ENCODE assay signal across 8 mouse cellular contexts in genomic region chr5:115731732-115732175, GRCm38 (mm10). TPM values are rescaled to one million over a fixed set of nuclear protein-coding genes. Genes with fewer than 3 reads are reported as not detected.
DNase-seq lines count a peak whose midpoint lies in the region; ATAC-seq and TF ChIP-seq lines count a peak whose summit lies in the region.

No protein-coding gene starts in this region.

- no peaks in the 10 kb centered on the region for H3K9me3 ChIP-seq in heart, embryonic 12.5 days (replicated peaks)
- peaks cover 3% of the 10 kb centered on the region for H3K9me3 ChIP-seq in CH12.LX (replicated peaks; ENCODE audit: low read length)
- no peaks in the 10 kb centered on the region for H3K9me3 ChIP-seq in hindbrain, embryonic 16.5 days (ENCODE audit: control insufficient read depth, low read length)
- no peaks in the 10 kb centered on the region for H3K9me3 ChIP-seq in midbrain, embryonic 14.5 days (ENCODE audit: control insufficient read depth, low read length)

- peak overlapping the region; percentile 33 for H3K9ac ChIP-seq in heart, embryonic 12.5 days
- H3K9ac ChIP-seq in CH12.LX (ENCODE audit: insufficient read depth, low read depth), result peak overlapping the region; percentile 20; the same call in 1 of the 2 replicates
- peak overlapping the region; percentile 92 for H3K9ac ChIP-seq in hindbrain, embryonic 16.5 days (ENCODE audit: low read depth, low read length)
- peak overlapping the region; percentile 86 for H3K9ac ChIP-seq in midbrain, embryonic 14.5 days (replicated peaks; ENCODE audit: low read length)

- no peak for TF ChIP-seq POLR2A in CH12.LX (IDR thresholded peaks at IDR 0.05; ENCODE audit: low read depth, low read length)

- peak overlapping the region; percentile 100 for H3K4me2 ChIP-seq in heart, embryonic 12.5 days
- H3K4me2 ChIP-seq in CH12.LX (ENCODE audit: insufficient read depth, low read depth, poor library complexity, severe bottlenecking), result peak overlapping the region; percentile 76
- H3K4me2 ChIP-seq in hindbrain, embryonic 16.5 days (ENCODE audit: low read length), result peak overlapping the region; percentile 60
- H3K4me2 ChIP-seq in midbrain, embryonic 14.5 days (ENCODE audit: low read length), result peak overlapping the region; percentile 71

- H3K27me3 ChIP-seq in heart, embryonic 12.5 days (replicated peaks), result peaks cover 32% of the 10 kb centered on the region
- H3K27me3 ChIP-seq in CH12.LX (replicated peaks), result peaks cover 19% of the 10 kb centered on the region
- 0 out of 2 replicates have a peak, but pooled peaks cover 2% of the 10 kb centered on the region for H3K27me3 ChIP-seq in hindbrain, embryonic 16.5 days (replicated peaks; ENCODE audit: control insufficient read depth, insufficient read depth, low read length)
- H3K27me3 ChIP-seq in midbrain, embryonic 14.5 days (ENCODE audit: control insufficient read depth, insufficient read depth, low read length), result no peaks in the 10 kb centered on the region; the same call in 1 of the 2 replicates

- H3K4me3 ChIP-seq in heart, embryonic 12.5 days, result peak overlapping the region; percentile 66
- peak overlapping the region in 2 of 3 experiments; percentile 54 to 74 for H3K4me3 ChIP-seq in CH12.LX (replicated peaks in 1 of 3; ENCODE audit: low read depth in 2 of 3, low read length in 2 of 3, poor library complexity in 1 of 3)
- peak overlapping the region; percentile 54 for H3K4me3 ChIP-seq in hindbrain, embryonic 16.5 days (ENCODE audit: low read length)
- H3K4me3 ChIP-seq in midbrain, embryonic 14.5 days (replicated peaks; ENCODE audit: low read depth, low read length), result peak overlapping the region; percentile 86

- TF ChIP-seq RAD21 in CH12.LX (IDR thresholded peaks at IDR 0.05; ENCODE audit: low read depth, low read length), result no peak

- DNase-seq in heart, adult 18-20 months, result no peak
- DNase-seq in CH12.LX (ENCODE audit: extremely low read depth), result no peak
- peak; percentile 56 for DNase-seq in embryo, embryonic 10.5 days (ENCODE audit: low spot score)
- no peak for DNase-seq in midbrain, embryonic 14.5 days
- no peak for DNase-seq in urinary bladder, adult 2 months (ENCODE audit: low spot score)

- 6% methylated on average over 57 of the region's 72 CpGs for WGBS in heart, embryonic 12.5 days
- 2% methylated on average over 35 of the region's 72 CpGs for WGBS in hindbrain, embryonic 16.5 days
- WGBS in midbrain, embryonic 14.5 days, result under 1% methylated on average over 68 of the region's 72 CpGs

- no peak for TF ChIP-seq EP300 in CH12.LX (IDR thresholded peaks at IDR 0.05; ENCODE audit: low read length)

- dilution Hi-C loops in CH12.LX (cut with MboI; ENCODE audit: extremely low pct_ligation_motif_present, extremely low pct_unique_long_range_greater_than_20kb, low sequenced_read_pairs), result no loop called here

- no peak overlapping the region for H3K27ac ChIP-seq in heart, embryonic 12.5 days (ENCODE audit: poor library complexity, severe bottlenecking)
- no peak overlapping the region for H3K27ac ChIP-seq in CH12.LX (ENCODE audit: insufficient read depth, low read depth)
- peak overlapping the region; percentile 98 for H3K27ac ChIP-seq in hindbrain, embryonic 16.5 days (ENCODE audit: low read depth, low read length)
- peak overlapping the region; percentile 97 for H3K27ac ChIP-seq in midbrain, embryonic 14.5 days (replicated peaks; ENCODE audit: low read depth, low read length)

- no peaks in the 10 kb centered on the region for H3K36me3 ChIP-seq in heart, embryonic 12.5 days
- no peaks in the 10 kb centered on the region for H3K36me3 ChIP-seq in CH12.LX (replicated peaks in 1 of 2; ENCODE audit: control insufficient read depth in 1 of 2, insufficient read depth in 1 of 2, low read length in 1 of 2)
- H3K36me3 ChIP-seq in hindbrain, embryonic 16.5 days (ENCODE audit: control insufficient read depth, insufficient read depth, low read length), result no peaks in the 10 kb centered on the region
- H3K36me3 ChIP-seq in midbrain, embryonic 14.5 days (ENCODE audit: control insufficient read depth, insufficient read depth, low read length), result no peaks in the 10 kb centered on the region

- peak; percentile 36 for ATAC-seq in heart, embryonic 12.5 days (ENCODE audit: insufficient number of reproducible peaks, low FRiP score)
- peak; percentile 16 for ATAC-seq in hindbrain, embryonic 16.5 days
- ATAC-seq in midbrain, embryonic 14.5 days (ENCODE audit: low FRiP score, low TSS enrichment), result peak; percentile 47
- ATAC-seq in megakaryocyte-erythroid progenitor cell, adult 5-6 weeks (replicated peaks; ENCODE audit: low FRiP score, low TSS enrichment, poor library complexity, severe bottlenecking), result no peak

- in situ Hi-C loops in CH12.LX (cut with MboI; ENCODE audit: low pct_ligation_motif_present, low pct_unique_long_range_greater_than_20kb, low sequenced_read_pairs), result no loop called here

- no peak for TF ChIP-seq CTCF in CH12.LX (conservative IDR thresholded peaks at IDR 0.05 in 1 of 2, IDR thresholded peaks at IDR 0.05 in 1 of 2; ENCODE audit: low read depth in 2 of 2, low read length in 2 of 2)

- no peaks in the 10 kb centered on the region for H3K79me2 ChIP-seq in CH12.LX (replicated peaks; ENCODE audit: control insufficient read depth, extremely low read depth, insufficient read depth, poor library complexity, severe bottlenecking)

- peaks cover 12% of the 10 kb centered on the region for H3K4me1 ChIP-seq in heart, embryonic 12.5 days (replicated peaks)
- peaks cover 5 to 6% of the 10 kb centered on the region in 2 experiments; a peak in 3 of 4 replicates for H3K4me1 ChIP-seq in CH12.LX (ENCODE audit: control insufficient read depth in 1 of 2, insufficient read depth in 2 of 2)
- peaks cover 16% of the 10 kb centered on the region for H3K4me1 ChIP-seq in hindbrain, embryonic 16.5 days (ENCODE audit: control insufficient read depth, insufficient read depth, low read depth, low read length)
- peaks cover 16% of the 10 kb centered on the region for H3K4me1 ChIP-seq in midbrain, embryonic 14.5 days (ENCODE audit: control insufficient read depth, insufficient read depth, low read length)

TF ChIP-seq in CH12.LX, 34 proteins besides CTCF, POLR2A, EP300 and RAD21:
- TF ChIP-seq UBTF (IDR thresholded peaks at IDR 0.05; ENCODE audit: low read depth, low read length), result no peak
- no peak for TF ChIP-seq MAZ (IDR thresholded peaks at IDR 0.05; ENCODE audit: low read depth, low read length)

RNA-seq across cellular contexts. Expression of gene Bicdl1, which starts 0.3 kb away (rescaled TPM):
- polyA plus RNA-seq in heart, embryonic 12.5 days (2016; fragmentation: Nextera tagmentation; extraction: Ambion mirVana), result 5.5 and 7.9 TPM in 2 replicates
- total RNA-seq in heart, adult 18-20 months (2021), result 1 to 10 TPM; 8.0 to 8.3 TPM
- total RNA-seq in CH12.LX (2012; rRNA removed) (1.7 and 1.9 TPM in 2 replicates), CH12.LX (2014; rRNA removed) (2.6 and 3.5 TPM in 2 replicates)
- polyA plus RNA-seq in CH12.LX (2012; ENCODE audit: insufficient read length, low read depth), result 2.3 and 5.1 TPM in 2 replicates
- 43.0 and 47.1 TPM in 2 replicates for polyA plus RNA-seq in hindbrain, embryonic 16.5 days (2015; fragmentation: Nextera tagmentation; extraction: Ambion mirVana)
- 39.0 and 42.2 TPM in 2 replicates for polyA plus RNA-seq in midbrain, embryonic 14.5 days (2014; fragmentation: Nextera tagmentation; extraction: Ambion mirVana)
- 46.5 and 55.3 TPM in 2 replicates for polyA plus RNA-seq in urinary bladder, adult 2 months (2012; rRNA removed)
- 1.4 and 1.5 TPM in 2 replicates for total RNA-seq in megakaryocyte-erythroid progenitor cell, adult 5-6 weeks (2014; fragmentation: Nextera tagmentation)
- total RNA-seq in megakaryocyte-erythroid progenitor cell, adult 5-6 weeks (2017), result 1.3 TPM in 1 of 2 replicates, not detected in the other

Comparison
In these comparisons a context has a peak if more than half of its experiments do, and no peak if none do; other contexts are left out.
1. H3K27ac ChIP-seq: peak in hindbrain, embryonic 16.5 days (single experiment) and midbrain, embryonic 14.5 days (single experiment); none in heart, embryonic 12.5 days (single experiment) and CH12.LX (single experiment).
2. H3K9ac ChIP-seq: peak in every context shown above with its lines; median percentile 92 in hindbrain, embryonic 16.5 days; 86 in midbrain, embryonic 14.5 days; 33 in heart, embryonic 12.5 days; 20 in CH12.LX.
3. Peak in every context shown above with its lines, with median percentiles within 50 percentile points of each other: H3K4me2 ChIP-seq and H3K4me3 ChIP-seq.